Mouse (Mus musculus): Measurements from ENCODE around the gene Fbxl13.

DNA sequence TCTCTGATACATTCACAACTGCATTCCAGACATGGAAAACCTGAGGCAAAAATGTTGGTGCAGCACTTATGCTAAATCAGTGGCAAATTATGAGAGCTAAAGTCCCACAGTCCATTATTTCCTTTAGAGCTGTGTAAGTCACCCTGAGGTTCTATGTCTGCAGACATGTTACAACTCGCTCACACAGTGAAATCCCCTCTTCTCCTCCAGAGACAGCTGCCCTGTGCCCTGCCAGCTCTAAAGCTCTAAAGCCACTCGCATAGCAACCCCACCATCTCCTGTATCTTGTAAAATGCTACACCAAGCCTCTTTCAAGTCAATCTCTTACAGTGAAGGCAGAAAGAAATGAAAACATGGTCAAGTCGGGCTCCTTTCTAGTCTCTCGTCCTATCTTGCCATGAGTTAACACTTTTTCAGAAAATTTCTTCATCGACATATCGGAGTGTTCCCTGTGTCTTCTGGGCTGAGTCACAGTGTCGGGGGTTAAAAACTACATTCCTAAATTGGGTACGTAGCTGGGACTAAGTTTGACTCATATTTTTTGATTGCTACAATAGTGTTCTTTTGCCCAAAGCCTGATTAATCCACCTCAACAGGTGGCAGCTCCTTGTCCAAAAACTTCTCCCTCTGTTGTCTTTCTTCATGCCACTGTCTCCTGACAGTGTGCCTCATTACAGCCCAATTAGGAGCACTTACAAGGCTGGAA lies 152.0 kb downstream of the Fbxl13 start:
- TF ChIP-seq CTCF (IDR thresholded peaks at IDR 0.05; ENCODE audit: low read depth, low read length), result no peak
- TF ChIP-seq POLR2A (IDR thresholded peaks at IDR 0.05; ENCODE audit: insufficient read depth, low read length), result no peak
